Mouse (Mus musculus): ENCODE results near the gene Degs2.

Gene Degs2

DNA sequence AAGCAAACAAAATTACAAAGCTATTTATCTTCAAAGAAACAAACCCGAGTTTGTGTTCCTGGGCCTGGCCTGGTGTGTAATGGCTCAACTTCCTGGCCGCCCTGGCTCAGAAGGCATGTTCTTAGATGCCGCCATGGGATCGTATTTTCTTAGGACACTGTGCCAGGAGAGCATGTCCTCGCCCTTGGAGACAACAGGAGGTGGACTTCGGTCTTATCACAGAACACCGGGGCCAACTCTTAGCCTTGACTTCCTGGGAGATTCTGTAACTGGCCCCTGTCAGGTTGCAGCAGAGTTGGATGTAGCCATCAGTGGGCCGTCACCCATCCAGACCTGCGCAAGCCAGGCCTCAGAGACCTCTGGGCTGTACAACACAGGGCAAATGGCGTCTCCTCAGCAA, 2.5 kb downstream of the Degs2 start:
- DNase-seq (ENCODE audit: low spot score) = no peak

DNA sequence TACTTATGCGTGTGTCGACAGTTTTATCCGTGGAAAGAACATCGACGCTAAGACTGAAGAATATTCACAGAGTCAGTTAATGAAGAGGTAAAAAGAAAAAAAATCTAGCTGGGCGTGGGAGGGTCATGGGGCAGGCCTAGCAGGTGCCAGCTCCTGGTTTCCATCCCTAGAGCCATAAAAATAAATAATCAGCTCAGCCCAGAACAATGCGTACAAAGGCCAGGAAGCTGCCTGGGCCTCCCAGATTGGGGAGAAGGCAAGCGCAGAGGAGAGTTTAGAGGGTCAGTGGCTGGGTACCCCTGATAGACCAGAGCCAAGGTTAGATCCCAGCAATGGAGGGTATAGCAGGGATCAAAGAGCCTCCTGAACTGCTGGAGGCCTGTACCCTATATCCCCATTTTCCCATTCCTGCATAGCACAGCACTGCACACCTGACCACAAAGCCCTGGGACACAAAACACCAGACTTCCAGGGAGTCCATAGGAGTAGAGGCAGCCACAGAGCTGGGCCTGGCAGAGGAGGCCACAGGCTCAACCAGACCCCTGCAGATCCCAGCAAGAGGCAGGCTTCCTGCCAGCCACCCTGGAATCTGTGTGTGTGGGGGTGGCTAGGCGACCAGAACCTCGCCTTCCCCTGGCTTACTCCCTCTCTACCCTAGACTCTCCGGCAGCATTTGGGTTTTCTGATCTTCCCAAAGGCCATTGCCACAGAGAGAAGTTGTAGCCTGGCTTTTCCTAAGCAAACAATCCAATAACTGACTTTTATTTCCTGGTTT, 3.2 kb downstream of the Degs2 start:
- no peak for DNase-seq (ENCODE audit: low spot score)

DNA sequence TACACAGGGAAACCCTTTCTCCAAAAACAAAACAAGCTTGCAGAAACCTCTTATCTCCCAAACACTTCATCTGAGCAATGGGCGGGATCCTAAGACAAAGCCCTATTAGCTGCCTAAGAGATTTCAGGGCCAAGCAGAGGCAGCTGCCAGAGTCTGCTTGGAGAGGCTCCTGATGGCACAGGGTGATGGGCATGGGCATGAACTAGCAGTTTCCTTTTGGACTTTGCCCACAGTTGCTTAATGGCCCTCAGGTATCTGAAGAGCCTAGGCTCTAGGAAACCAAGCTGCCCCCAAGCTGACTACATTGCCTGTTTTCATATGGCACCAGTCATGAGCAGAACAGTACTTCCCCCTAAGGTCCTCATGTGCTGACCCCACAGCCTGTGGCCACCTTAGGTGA, 7.9 kb downstream of the Degs2 start:
- no peak for DNase-seq (ENCODE audit: low spot score)

DNA sequence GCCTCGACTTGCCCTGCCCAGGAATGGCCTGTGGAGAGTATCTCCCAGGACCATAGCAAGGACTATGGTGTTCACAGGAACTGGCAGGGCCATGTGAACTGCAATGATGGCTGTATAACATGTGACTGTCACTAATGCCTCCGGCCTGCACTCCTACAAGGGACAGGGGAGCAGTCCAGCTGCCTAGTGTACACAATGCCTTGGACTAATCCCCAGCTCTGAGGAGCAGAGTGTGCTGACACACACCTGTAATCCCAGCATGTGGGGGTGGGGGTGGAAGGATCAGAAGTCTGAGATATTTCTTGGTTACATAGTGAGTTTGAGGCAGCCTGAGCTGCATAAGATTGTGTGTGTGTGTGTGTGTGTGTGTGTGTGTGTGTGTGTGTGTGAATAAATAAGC, 8.5 kb downstream of the Degs2 start:
- DNase-seq (ENCODE audit: low spot score) = no peak

DNA sequence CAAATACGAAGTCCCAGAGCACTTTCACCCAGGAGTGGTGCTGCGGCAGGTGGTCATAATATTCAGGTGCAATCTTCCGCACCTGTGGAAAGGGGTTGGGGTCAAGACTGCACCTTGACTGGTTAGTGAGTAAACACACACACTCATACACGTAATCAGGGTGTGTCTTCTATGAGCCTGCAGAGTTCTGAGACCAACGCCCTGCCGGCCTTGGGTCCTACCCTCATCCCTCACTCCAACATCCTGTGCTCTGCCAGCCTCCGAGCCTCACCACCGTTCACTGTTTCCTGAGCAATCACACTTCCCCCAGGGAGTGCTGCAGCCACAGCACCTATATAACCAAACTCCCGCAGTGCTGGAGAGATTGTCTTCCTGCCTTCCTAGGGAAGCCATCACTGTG, 11.6 kb downstream of the Degs2 start:
- no peak for DNase-seq (ENCODE audit: low spot score)

DNA sequence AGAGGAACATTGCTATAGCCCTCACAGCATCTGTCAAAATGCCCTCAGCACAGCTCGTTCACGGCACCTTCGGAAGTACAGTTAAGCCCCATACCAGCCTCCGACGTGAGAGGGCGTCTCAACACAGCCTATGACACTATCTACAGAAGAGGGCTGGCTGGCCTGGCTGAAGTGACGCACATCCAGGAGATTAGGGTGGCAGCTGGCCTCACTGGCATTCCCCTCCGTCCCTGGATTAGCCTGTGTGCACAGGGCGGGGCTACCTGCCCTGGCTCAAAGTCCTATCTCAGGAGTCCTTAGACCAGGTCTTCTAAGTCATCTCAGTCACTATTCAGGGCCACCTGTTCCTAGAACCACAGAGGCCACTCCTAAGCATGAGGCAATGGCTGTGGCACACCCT, 12.9 kb downstream of the Degs2 start:
- no peak for DNase-seq (ENCODE audit: low spot score)

DNA sequence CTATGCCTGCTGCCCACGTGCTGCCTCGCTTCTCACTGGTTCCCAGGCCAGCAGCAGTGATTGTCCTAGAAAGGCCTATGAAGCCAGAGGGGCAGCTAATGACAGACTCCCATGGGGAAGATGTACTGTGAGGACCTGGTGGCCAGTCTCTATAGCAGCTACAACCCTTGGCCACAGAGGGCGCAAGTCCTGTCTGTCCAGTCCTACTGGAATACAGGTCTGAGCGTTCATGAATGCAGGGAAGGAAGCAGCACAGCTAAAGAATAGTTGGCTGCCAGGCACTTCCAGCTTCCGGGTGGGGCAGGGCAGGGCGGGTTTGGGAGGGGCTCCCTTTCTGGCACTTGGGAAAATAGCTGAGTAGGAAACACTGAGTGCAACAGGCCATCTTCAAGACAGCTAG, 15.2 kb downstream of the Degs2 start:
- no peak for DNase-seq (ENCODE audit: low spot score)

DNA sequence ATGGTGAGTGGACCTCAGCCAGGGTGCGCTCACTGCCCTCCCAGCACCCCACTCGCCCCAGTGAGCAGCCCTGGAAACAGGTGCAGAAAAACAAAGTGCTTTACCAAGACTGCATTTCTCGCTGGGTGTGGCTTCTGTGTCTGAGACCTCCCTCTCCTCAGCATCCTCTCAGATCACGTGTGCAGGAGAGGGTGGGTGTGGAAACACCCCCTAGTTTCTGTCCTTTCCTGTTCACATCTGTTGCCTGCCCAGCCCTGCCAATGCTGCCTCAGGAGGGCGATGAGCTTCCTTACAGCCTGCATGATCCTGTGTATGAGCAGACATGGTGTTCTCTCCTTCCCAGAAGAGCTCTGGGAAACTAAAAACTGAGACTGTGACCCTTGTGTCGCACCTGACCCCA, 15.7 kb downstream of the Degs2 start:
- no peak for DNase-seq (ENCODE audit: low spot score)

DNA sequence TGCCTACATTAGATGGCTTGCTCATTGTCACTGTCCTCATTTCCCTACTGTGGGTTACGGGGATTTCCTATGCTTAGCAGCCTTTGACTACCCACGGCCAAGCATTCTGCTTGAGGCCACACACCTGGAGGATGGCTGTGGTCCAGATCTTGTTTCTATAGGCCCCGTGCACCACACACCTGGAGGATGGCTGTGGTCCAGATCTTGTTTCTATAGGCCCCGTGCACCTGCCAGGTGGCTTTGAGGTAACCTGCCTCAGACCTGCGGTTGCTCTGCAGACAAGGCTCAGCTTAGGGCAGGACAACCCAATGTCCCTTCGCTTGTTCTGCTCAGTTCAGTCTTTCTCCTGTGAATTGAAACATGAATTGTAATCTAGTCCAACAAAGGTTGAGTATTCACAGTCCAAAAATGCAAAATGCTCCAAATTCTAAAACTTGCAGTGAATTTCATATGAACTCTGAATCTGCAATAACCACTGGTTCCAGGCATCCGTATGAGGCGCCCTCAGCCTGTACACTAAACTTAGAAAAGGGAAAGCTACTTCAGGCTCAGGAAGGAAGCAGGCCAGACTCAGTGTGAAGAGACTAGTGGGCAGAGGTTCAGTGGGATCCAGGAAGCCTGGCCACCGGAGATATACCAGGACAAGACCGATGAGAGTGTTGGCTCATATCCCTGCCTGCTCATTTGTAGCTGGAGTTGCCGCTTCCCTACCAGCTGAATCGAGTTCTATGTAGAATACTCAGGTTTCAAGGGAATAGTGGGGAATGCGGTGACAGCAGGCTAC, 19.7 kb downstream of the Degs2 start:
- DNase-seq (ENCODE audit: low spot score) = no peak

DNA sequence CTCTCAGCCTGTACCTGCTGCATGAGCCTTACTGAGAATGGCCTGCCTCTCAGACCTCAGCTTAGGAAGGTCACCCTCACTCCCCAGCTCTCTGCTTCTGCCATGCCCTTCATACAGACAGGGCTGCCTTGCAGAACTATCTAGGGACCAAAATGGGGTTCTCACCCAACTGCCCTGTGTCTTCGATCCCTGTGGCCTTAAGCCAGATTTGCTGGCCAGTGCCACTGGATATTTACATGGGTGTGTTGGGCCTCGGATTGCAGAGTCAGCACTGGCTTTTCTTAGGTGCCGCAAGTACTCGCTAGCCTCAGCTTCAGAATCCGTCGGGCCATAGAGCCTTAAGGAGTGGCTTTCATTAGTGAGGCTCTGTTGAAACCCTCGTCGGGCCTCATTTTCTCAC, 21.3 kb downstream of the Degs2 start:
- DNase-seq (ENCODE audit: low spot score) = no peak

DNA sequence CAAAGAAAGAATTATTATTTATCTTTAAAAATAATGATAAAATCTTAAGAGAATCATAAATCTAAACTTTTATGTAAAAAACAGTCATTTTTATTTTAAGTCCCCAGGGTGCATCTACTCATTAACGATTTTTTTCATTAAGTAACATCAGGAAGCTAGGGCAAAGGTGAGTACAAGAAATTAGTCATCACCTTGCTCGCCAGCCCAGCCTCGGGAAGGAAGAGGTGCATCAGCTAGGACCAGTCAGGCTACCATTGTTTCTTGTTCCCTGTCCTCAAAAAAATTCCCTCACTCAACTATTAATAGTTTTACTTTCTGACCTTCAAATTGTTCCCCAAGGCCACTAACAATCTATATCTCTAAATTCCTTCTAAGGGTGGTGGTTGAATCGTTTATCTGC, 23.7 kb downstream of the Degs2 start:
- no peak for DNase-seq (ENCODE audit: low spot score)

DNA sequence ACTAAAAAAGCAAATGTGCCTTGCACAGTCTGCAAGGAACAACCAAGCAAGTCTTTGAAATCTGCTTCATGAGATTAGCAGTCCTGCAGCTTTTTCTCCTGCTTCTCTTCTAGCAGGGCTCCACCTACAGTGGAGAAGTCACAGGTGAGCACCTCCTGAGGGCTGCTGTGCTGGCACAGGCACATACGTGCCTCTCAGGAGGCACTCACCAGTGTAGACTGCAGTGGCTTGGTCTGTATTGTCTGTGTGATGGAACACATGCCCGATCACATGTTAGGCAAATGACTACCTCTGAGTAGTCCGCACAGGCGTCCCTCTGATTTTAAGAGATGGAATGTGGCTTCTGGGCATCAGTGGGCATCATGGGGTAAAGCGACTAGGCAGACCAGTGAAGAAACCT, 25.0 kb downstream of the Degs2 start:
- DNase-seq (ENCODE audit: low spot score) = no peak

DNA sequence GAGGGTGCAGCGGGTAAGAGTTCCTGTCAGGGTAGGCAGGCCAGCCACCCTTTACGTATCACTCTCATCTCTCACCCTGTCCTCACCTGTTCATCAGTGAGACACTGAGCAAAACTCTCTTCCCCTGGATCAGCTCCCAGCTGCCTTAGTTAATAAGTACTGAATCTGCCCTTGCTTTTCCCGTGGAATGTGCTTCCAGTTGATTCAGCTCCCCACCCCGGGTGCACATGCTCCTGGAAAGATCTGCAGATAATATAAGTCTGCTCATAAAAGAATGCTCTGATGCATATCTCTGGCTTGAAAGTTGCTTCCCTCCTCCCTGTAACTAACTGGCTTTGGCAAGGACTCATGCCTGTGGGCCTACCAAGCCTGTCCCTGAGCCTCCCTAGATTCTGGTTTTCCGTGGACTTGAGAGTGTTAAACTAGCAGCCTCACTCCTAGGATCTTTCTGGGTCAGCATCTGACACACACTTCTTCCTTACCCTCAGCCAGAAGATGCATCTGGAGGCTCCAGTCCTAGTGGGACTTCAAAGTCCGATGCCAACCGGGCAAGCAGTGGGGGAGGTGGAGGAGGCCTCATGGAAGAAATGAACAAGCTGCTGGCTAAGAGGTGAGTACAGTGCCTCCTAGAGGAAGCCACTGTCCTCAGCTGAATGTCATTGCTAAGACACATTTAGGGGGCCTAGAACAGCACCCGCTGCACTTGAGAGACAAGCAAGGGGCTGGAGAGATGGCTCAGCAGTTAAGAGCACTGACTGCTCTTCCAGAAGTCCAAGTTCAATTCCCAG, 26.3 kb downstream of the Degs2 start:
- no peak for DNase-seq (ENCODE audit: low spot score)

DNA sequence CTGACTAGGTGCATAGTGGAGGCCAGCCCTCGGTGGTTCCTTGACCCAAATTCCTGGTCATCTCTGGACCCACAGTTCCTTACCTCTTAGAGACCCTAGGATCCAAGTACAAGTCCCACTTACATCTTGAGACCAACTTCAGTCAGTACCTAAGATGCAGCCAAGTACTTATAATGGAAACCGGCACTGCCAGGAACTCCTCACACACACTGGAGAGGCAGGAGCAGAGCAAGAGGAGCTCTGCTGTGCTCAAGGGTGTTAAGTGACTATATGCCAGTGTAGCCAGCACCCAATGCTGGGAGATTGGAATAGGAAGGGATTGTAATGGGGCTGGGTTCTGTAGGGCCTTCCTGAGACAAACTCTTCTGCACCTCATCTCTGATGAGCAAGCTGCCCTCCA, 27.2 kb downstream of the Degs2 start:
- DNase-seq (ENCODE audit: low spot score) = no peak

DNA sequence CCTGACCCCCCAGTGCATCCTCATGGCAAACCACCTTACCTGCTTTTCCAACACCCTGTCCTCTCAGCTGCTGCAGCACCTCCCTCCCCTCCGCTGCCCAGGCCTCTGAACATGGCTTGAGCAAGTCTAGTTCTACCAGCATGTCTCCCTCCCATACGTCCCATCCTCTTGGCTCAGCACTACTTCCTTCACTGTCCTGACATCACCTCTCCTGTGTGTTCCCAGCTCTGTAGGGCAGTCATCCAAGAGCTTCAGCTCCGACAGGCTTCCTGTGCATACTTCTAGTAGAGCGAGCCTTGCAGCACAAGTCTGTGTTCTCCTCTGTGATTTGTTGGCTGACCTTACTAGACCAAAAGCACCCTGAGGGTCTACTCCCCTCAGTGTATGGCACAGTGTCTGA, 27.6 kb downstream of the Degs2 start:
- DNase-seq (ENCODE audit: low spot score) = no peak

DNA sequence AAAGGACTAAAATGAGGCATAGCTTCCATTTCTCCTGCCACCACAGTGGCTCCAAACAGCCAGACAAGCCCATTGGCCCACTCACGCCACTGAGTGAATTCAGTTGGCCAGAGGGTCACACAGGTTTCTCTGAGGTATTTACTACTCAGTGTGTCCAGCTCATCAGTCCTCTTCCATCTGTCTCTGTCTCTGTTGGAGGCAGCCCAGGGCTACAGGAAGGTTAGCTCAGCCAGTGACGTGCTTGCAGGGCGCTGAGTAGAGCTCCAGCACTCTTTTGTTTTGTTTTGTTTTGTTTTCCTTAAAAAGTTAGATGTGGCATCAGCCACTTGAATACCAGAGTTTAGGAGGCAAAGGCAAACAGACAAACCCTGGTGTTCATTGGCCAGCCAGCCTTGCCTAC, 28.6 kb downstream of the Degs2 start:
- no peak for DNase-seq (ENCODE audit: low spot score)

DNA sequence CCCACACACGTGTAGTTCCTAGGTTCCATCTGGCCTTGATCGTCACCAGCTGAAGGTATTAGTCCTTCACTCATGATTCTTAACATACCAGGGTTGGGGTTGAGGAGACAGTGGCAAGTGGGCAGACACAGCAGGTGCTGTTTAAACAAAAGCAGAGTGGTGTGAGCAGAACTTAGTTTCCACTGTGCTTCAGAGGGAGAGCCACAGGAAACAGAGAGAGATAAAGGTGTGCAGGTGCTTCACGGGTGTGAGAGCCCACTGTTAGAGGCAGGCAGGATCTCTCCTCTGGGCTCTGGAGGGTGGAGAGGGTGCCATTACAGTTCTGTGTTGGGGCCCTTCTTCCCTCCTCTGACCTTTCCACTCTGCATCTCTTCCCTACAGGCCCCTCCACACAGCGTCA, 29.2 kb downstream of the Degs2 start:
- DNase-seq (ENCODE audit: low spot score) = no peak

DNA sequence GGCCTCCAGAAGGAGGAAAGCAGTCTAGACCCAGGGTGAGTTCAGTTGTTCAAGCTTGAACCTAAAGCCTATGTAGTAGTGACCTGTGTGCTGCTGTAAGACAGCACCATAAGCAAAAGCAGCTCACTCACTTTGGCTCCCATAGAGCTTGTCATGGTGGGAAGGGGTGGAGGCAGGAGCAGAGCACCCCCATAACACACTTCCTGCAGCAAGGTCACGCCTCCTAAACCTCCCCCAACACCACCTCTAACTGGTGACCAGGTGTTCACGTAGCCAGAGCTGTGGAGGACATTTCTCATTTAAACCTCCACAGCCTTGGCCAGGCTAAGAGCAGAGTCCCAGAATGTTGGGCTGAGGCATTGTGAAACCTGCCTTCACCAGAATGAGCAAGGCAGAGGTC, 30.6 kb downstream of the Degs2 start:
- DNase-seq (ENCODE audit: low spot score) = no peak

DNA sequence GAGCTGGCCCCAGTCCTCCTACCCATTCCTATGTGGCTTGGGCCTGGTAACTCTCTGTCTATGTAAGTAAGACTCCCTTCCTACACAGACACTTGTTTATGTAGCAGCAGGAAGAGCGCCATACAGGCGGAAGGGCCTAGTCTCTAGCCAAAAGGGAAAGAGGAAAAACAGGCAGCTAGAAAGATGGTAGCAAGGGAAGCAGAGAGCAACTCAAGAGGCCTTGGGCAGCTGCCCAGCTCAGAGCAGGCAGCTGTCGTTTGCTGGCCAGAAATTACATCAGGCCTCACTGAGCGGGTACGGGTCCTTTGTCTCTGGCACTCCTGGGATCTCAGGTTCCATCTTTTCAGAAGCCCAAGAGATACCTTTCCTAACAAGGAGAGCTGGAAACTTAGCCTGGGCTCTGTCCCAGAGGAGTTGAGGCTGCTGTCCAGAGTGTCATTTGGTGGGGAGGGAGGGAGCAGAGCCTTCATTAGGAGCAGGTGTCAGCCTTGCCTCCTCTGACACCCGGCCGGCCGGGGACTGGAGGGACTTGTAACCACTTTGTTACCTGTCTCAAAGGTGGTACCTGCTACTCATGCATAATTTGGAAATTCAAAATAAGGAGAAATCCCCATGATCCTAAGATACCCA, 33.4 kb downstream of the Degs2 start:
- DNase-seq (ENCODE audit: low spot score) = no peak

DNA sequence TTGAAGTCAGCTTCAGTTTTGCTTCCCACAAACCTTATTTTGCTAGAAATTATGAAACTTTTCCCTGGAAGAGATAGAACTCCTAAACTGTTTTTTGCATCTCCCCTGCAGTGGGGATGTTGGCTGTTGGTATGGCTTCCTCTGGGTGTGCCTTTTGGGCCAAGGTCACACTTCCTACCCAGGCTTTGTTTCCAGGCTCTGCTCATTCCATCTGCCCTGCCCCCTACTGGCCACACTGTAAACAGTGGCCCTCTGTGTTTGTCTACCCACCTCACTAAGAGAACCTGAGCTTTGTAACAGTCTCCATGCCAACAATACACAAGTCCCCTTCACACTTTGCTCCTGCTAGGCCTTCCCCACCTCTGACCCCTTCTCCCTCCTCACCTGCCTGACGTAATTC, 44.8 kb downstream of the Degs2 start:
- DNase-seq (ENCODE audit: low spot score) = no peak

DNA sequence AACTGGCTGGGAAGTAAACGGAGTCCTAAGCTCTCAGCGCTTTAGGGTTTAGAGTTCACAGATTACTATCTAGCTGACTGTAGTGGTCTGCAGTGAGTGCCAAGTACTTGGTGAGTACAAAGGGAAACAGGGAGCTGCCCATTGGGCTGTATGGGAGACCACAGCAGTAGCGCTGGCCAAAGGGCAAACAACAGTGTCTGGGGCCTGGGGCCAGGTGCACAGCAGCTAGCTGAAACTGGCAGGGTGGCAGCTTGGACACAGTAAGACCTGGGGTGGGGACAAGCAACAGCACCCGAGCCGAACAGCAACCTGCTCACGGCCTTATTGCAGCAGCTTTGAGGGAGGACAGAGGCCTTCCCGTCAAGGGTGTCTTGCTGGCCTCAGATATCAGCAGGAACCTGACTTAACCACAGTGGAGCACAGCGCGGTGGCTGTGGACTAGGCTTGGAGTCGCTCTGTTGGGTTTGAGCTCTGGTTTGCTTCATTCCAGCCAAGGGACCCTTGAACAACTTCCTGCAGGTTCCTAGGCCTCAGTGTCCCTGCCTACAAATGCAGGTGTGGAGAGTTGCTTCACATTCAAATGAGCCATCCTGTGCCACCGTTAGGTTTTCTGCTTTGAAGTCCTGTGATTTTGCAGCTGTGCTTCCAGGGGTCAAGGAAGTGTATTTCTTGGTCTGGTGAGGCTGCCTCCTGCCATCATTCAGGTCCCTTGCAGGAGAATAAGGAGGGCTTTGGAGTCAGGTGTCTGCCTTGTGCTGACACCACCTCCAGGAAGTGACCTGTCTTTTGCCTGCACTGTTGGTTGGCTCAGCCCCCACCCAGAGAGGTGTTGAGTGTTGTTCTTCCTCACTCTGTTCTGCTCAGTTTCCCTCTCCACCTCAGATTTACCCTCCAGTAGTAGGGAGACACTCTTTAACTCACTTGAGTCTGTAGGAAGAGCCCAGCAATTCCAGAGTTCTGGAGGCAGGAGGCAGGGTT, 48.5 kb downstream of the Degs2 start:
- no peak for DNase-seq (ENCODE audit: low spot score)

Data from ovary, postnatal 14 days (tissue).